Mouse (Mus musculus) megakaryocyte, embryonic 14.5 days (primary cell): ENCODE results near the gene Ppp1r35.

Experiments used
- FLI1 ChIP-seq: IDR thresholded peaks from 2 replicates; pipeline ENCODE4 v1.6.1; 2012; ENCODE audit warnings: low read length, inconsistent platforms, mixed read lengths
- GATA1 ChIP-seq: IDR thresholded peaks from 3 replicates; pipeline ENCODE4 v1.6.1; 2012; ENCODE audit warnings: mixed read lengths, low read length, inconsistent platforms, borderline replicate concordance

DNA sequence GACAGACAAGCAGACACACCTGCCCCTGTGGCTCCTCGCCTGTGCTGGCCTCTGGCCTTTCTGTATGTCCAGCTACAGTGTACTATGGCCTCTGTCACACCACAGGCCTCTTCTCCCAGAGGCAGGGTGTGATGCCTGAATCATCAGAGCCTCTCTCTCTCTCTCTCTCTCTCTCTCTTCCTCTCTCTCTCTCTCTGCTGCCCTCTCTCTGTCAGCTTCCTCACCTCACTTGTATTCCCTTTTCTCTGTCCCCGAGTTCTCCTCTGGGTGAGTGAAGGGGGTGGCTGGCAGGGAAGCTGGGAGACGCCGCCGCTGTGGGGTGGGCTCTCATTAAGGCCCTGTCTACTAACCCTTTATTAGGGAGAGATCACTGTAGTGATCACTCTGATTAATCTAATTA, 40.1 kb upstream of the Ppp1r35 start:
- TF ChIP-seq GATA1 (no peak), FLI1 (no peak)
